Comparison of ENCODE assay signal across 8 mouse cellular contexts in the genomic region with DNA sequence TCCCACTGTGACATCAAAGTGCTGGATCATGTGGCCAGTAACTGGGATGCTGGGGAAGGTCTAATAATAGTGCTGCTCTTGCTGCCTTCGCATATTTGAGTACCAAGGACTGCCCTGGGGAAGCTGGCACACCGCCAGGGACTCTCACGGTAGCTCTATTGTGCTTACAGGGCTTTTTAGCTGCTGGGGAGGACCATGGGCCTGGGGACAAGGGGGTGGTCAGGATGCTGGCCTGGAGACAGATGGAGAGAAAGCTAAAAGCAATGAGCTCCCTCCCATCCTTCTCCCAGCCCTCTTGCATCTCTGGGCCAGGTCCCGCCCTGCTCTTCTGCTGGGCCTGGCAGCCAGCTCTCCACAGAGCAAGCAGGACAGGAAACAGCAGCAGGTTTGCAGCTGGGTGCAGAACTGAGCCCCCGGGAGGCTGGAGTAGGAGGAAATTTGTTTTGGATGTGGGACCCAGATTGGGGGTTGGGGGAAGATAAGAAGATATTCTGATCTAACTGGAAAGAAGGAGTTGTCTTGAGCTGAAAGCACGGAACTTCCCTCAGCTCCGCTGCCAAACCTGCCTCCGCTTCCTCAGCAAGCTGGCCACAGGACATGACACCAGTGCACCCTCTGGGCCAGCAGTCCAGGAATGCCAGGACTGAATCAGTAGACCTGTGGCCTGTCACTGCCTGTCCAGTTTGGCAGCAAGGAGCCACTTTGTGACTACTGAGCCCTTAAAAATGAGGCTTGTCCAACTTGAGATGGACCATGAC.
DNase-seq lines count a peak whose midpoint lies in the region; ATAC-seq and TF ChIP-seq lines count a peak whose summit lies in the region.

No protein-coding gene starts in this region.

- H3K4me3 ChIP-seq in hindbrain, postnatal 0 days (ENCODE audit: low read length) = no peak overlapping the region

- H3K9me3 ChIP-seq in hindbrain, postnatal 0 days (ENCODE audit: low read length) = no peaks in the 10 kb centered on the region

- no peak overlapping the region for H3K9ac ChIP-seq in hindbrain, postnatal 0 days (replicated peaks; ENCODE audit: low read length)

- ATAC-seq in frontal cortex, adult (ENCODE audit: low TSS enrichment) = no peak; the same call in 1 of the 2 replicates
- peak; percentile 82 for ATAC-seq in hindbrain, postnatal 0 days
- no peak for ATAC-seq in inflammation-experienced regulatory T-cells, adult 6 months

- H3K36me3 ChIP-seq in hindbrain, postnatal 0 days (ENCODE audit: insufficient read depth, low read length) = no peaks in the 10 kb centered on the region

- H3K27me3 ChIP-seq in hindbrain, postnatal 0 days (ENCODE audit: insufficient read depth, low read length) = no peaks in the 10 kb centered on the region

- 19% methylated on average over 8 of the region's 8 CpGs for WGBS in hindbrain, postnatal 0 days

- no peak for TF ChIP-seq CTCF in hindbrain, postnatal 0 days (IDR thresholded peaks at IDR 0.05; ENCODE audit: low read depth)

- H3K4me2 ChIP-seq in hindbrain, postnatal 0 days (ENCODE audit: low read depth, low read length) = no peak overlapping the region

- 0 out of 2 replicates have a peak overlapping the region, but pooled peaks have one; percentile 36 for H3K27ac ChIP-seq in hindbrain, postnatal 0 days

- peaks cover 9% of the 10 kb centered on the region for H3K4me1 ChIP-seq in hindbrain, postnatal 0 days (ENCODE audit: insufficient read depth, low read length)

- peak; percentile 11 to 27 for DNase-seq in frontal cortex, adult 2 months (ENCODE audit: extremely low spot score in 1 of 2, low spot score in 1 of 2)
- DNase-seq in cerebellum, postnatal 4 days (ENCODE audit: low spot score in 2 of 2) = peak; percentile 40 to 71
- peak; percentile 64 for DNase-seq in gastrocnemius, postnatal 25 days
- DNase-seq in hindbrain, postnatal 0 days (ENCODE audit: low spot score) = peak; percentile 84
- DNase-seq in lung, adult 18-20 months = peak; percentile 27 to 29
- DNase-seq in ovary, postnatal 10 days (ENCODE audit: low spot score) = peak; percentile 48

Comparison
In these comparisons a context has a peak if more than half of its experiments do, and no peak if none do; other contexts are left out.
1. DNase-seq: peak in every context shown above with its lines; median percentile 84 in hindbrain, postnatal 0 days; 64 in gastrocnemius, postnatal 25 days; 56 in cerebellum, postnatal 4 days; 48 in ovary, postnatal 10 days; 28 in lung, adult 18-20 months; 19 in frontal cortex, adult 2 months.